Mouse (Mus musculus) stomach, embryonic 14.5 days (tissue): Measurements from ENCODE around the gene Lpxn. TPM values are rescaled to one million over a fixed set of nuclear protein-coding genes. Genes with fewer than 3 reads are reported as not detected.

Experiments used
- polyA plus RNA-seq: library from polyadenylated mRNA; unstranded; fragments of >200 nt; fragmentation: Nextera tagmentation; extraction: Ambion mirVana; gene quantifications from 2 replicates; pipeline ENCODE4 v1.2.1, GENCODE M21; 2014

The Lpxn gene
- polyA plus RNA-seq, 1 experiment from 2014 or later: 2.3 TPM

Other genes starting within 250 kb of the Lpxn start
- gene Gm4952, start 196.2 kb upstream of the Lpxn start, polyA plus RNA-seq: 0.22 TPM in 1 of 2 replicates, not detected in the other
- gene Glyat, start 162.9 kb upstream of the Lpxn start, polyA plus RNA-seq: not detected in 2 replicates
- not detected in 2 replicates for gene Olfr1442, start 125.8 kb upstream of the Lpxn start, polyA plus RNA-seq
- gene Olfr1443, start 118.1 kb upstream of the Lpxn start, polyA plus RNA-seq: not detected in 2 replicates
- not detected in 2 replicates for gene Keg1, start 100.4 kb upstream of the Lpxn start, polyA plus RNA-seq
- gene Cntf, start 30.6 kb upstream of the Lpxn start, polyA plus RNA-seq: 1.1 TPM in 2 replicates
- 10.4 and 12.0 TPM in 2 replicates for gene Zfp91, start 67 bp upstream of the Lpxn start, polyA plus RNA-seq
- gene Gm5244, start 50.5 kb downstream of the Lpxn start, polyA plus RNA-seq: not detected in 2 replicates
- gene Olfr1444, start 61.1 kb downstream of the Lpxn start, polyA plus RNA-seq: not detected in 2 replicates
- gene Olfr1445, start 87.7 kb downstream of the Lpxn start, polyA plus RNA-seq: not detected in 2 replicates
- gene Olfr1446, start 97.3 kb downstream of the Lpxn start, polyA plus RNA-seq: not detected in 2 replicates
- not detected in 2 replicates for gene Olfr1447, start 107.5 kb downstream of the Lpxn start, polyA plus RNA-seq
- not detected in 2 replicates for gene Olfr1448, start 128.2 kb downstream of the Lpxn start, polyA plus RNA-seq
- not detected in 2 replicates for gene Olfr1449, start 134.6 kb downstream of the Lpxn start, polyA plus RNA-seq
- not detected in 2 replicates for gene Olfr1450, start 154.1 kb downstream of the Lpxn start, polyA plus RNA-seq
- not detected in 2 replicates for gene Olfr1451, start 198.8 kb downstream of the Lpxn start, polyA plus RNA-seq
- gene Olfr1453, start 232.1 kb downstream of the Lpxn start, polyA plus RNA-seq: not detected in 2 replicates